Mouse (Mus musculus): Measurements from ENCODE around the gene Creld2. TPM values are rescaled to one million over a fixed set of nuclear protein-coding genes. Genes with fewer than 3 reads are reported as not detected.

Creld2 gene
- total and polyA plus RNA-seq, 2 experiments, result 32.6 to 51.4 TPM

- Histone ChIP-seq H3K4me3 (ENCODE audit: insufficient read depth, low read depth, low read length) (no peak overlapping the region), H3K79me2 (ENCODE audit: control insufficient read depth, insufficient read depth, low read length) (no peaks in the 10 kb centered on the region), H3K27me3 (ENCODE audit: control insufficient read depth, insufficient read depth, low read length) (no peaks in the 10 kb centered on the region), H3K36me3 (ENCODE audit: control insufficient read depth, insufficient read depth, low read length) (no peaks in the 10 kb centered on the region), H3K9ac (ENCODE audit: low read depth, low read length) (no peak overlapping the region), H3K4me1 (ENCODE audit: control insufficient read depth, insufficient read depth, low read length) (peaks cover 7% of the 10 kb centered on the region), H3K27ac (replicated peaks; ENCODE audit: insufficient read depth, low read depth, low read length) (no peak overlapping the region)
- DNase-seq (ENCODE audit: extremely low read depth, low read depth, low spot score), result no peak
- no peak for TF ChIP-seq POLR2A (IDR thresholded peaks at IDR 0.05; ENCODE audit: extremely low read depth, insufficient read depth, low read length)
- TF ChIP-seq CTCF (IDR thresholded peaks at IDR 0.05; ENCODE audit: low read depth, low read length), result no peak
- WGBS, result 97% methylated on average over 7 of the region's 7 CpGs
Observed at GRCm38 (mm10) chr15:88844966-88845365, 25.5 kb downstream of the Creld2 start.

DNA sequence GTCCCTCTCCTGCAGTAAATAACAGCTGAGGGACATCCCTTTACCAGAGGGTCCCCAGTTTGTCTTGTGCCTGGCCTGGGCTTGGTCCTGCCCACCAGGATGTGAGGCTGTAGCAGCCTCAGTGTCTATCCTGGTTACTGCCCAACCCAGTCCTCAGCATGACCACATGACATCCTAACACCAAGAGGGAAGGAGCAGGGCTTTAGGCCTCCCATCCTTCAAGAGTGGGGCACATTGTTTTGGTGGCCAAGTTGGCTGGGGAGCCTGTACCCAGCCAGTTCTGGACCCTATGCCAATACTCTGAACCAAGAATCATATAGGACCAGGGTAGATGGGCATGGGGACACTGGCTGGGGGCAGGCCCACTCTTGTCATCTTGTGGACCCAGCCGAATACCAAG, 29.2 kb downstream of the Creld2 start:
- peaks cover 35% of the 10 kb centered on the region for H3K4me1 ChIP-seq (ENCODE audit: control insufficient read depth, insufficient read depth, low read length)
- no peak overlapping the region for H3K4me3 ChIP-seq (ENCODE audit: insufficient read depth, low read depth, low read length)
- H3K27ac ChIP-seq (replicated peaks; ENCODE audit: insufficient read depth, low read depth, low read length), result no peak overlapping the region
- no peaks in the 10 kb centered on the region for H3K79me2 ChIP-seq (ENCODE audit: control insufficient read depth, insufficient read depth, low read length)
- no peaks in the 10 kb centered on the region for H3K27me3 ChIP-seq (ENCODE audit: control insufficient read depth, insufficient read depth, low read length)
- TF ChIP-seq CTCF (IDR thresholded peaks at IDR 0.05; ENCODE audit: low read depth, low read length), result no peak
- no peak for TF ChIP-seq POLR2A (IDR thresholded peaks at IDR 0.05; ENCODE audit: extremely low read depth, insufficient read depth, low read length)
- H3K36me3 ChIP-seq (ENCODE audit: control insufficient read depth, insufficient read depth, low read length), result no peaks in the 10 kb centered on the region
- 100% methylated on average over 1 of the region's 1 CpGs for WGBS
- DNase-seq (ENCODE audit: extremely low read depth, low read depth, low spot score), result no peak
- H3K9ac ChIP-seq (ENCODE audit: low read depth, low read length), result no peak overlapping the region

- no peak for DNase-seq (ENCODE audit: extremely low read depth, low read depth, low spot score)
- Histone ChIP-seq H3K36me3 (ENCODE audit: control insufficient read depth, insufficient read depth, low read length) (no peaks in the 10 kb centered on the region), H3K27ac (replicated peaks; ENCODE audit: insufficient read depth, low read depth, low read length) (peak overlapping the region; percentile 59), H3K79me2 (ENCODE audit: control insufficient read depth, insufficient read depth, low read length) (no peaks in the 10 kb centered on the region), H3K4me1 (ENCODE audit: control insufficient read depth, insufficient read depth, low read length) (peaks cover 40% of the 10 kb centered on the region), H3K9ac (ENCODE audit: low read depth, low read length) (no peak overlapping the region), H3K4me3 (ENCODE audit: insufficient read depth, low read depth, low read length) (no peak overlapping the region), H3K27me3 (ENCODE audit: control insufficient read depth, insufficient read depth, low read length) (no peaks in the 10 kb centered on the region)
- TF ChIP-seq CTCF (IDR thresholded peaks at IDR 0.05; ENCODE audit: low read depth, low read length) (no peak), POLR2A (IDR thresholded peaks at IDR 0.05; ENCODE audit: extremely low read depth, insufficient read depth, low read length) (no peak)
- 98% methylated on average over 2 of the region's 2 CpGs for WGBS
Observed at GRCm38 (mm10) chr15:88849621-88850020, 30.2 kb downstream of the Creld2 start.

- Histone ChIP-seq H3K9ac (ENCODE audit: low read depth, low read length) (peak overlapping the region; percentile 23), H3K79me2 (ENCODE audit: control insufficient read depth, insufficient read depth, low read length) (no peaks in the 10 kb centered on the region), H3K4me1 (ENCODE audit: control insufficient read depth, insufficient read depth, low read length) (peaks cover 44% of the 10 kb centered on the region), H3K4me3 (ENCODE audit: insufficient read depth, low read depth, low read length) (no peak overlapping the region), H3K36me3 (ENCODE audit: control insufficient read depth, insufficient read depth, low read length) (no peaks in the 10 kb centered on the region), H3K27ac (replicated peaks; ENCODE audit: insufficient read depth, low read depth, low read length) (peak overlapping the region; percentile 69), H3K27me3 (ENCODE audit: control insufficient read depth, insufficient read depth, low read length) (no peaks in the 10 kb centered on the region)
- TF ChIP-seq POLR2A (IDR thresholded peaks at IDR 0.05; ENCODE audit: extremely low read depth, insufficient read depth, low read length) (no peak), CTCF (IDR thresholded peaks at IDR 0.05; ENCODE audit: low read depth, low read length) (no peak)
- 16% methylated on average over 10 of the region's 10 CpGs for WGBS
- peak; percentile 95 for DNase-seq (ENCODE audit: extremely low read depth, low read depth, low spot score)
Observed at GRCm38 (mm10) chr15:88850146-88850826, 30.8 kb downstream of the Creld2 start.

GRCm38 (mm10) chr15:88851076-88851475, 31.6 kb downstream of the Creld2 start:
- 32% methylated on average over 3 of the region's 3 CpGs for WGBS
- Histone ChIP-seq H3K27ac (replicated peaks; ENCODE audit: insufficient read depth, low read depth, low read length) (peak overlapping the region; percentile 69), H3K4me1 (ENCODE audit: control insufficient read depth, insufficient read depth, low read length) (peaks cover 44% of the 10 kb centered on the region), H3K9ac (ENCODE audit: low read depth, low read length) (peak overlapping the region; percentile 40), H3K4me3 (ENCODE audit: insufficient read depth, low read depth, low read length) (no peak overlapping the region), H3K79me2 (ENCODE audit: control insufficient read depth, insufficient read depth, low read length) (no peaks in the 10 kb centered on the region), H3K27me3 (ENCODE audit: control insufficient read depth, insufficient read depth, low read length) (no peaks in the 10 kb centered on the region), H3K36me3 (ENCODE audit: control insufficient read depth, insufficient read depth, low read length) (no peaks in the 10 kb centered on the region)
- DNase-seq (ENCODE audit: extremely low read depth, low read depth, low spot score), result no peak
- TF ChIP-seq CTCF (IDR thresholded peaks at IDR 0.05; ENCODE audit: low read depth, low read length), result no peak
- TF ChIP-seq POLR2A (IDR thresholded peaks at IDR 0.05; ENCODE audit: extremely low read depth, insufficient read depth, low read length), result no peak

GRCm38 (mm10) chr15:88851507-88852149, 32.2 kb downstream of the Creld2 start:
- H3K27ac ChIP-seq (replicated peaks; ENCODE audit: insufficient read depth, low read depth, low read length), result peak overlapping the region; percentile 69
- DNase-seq (ENCODE audit: extremely low read depth, low read depth, low spot score), result peak; percentile 95
- TF ChIP-seq POLR2A (IDR thresholded peaks at IDR 0.05; ENCODE audit: extremely low read depth, insufficient read depth, low read length), result no peak
- peak overlapping the region; percentile 40 for H3K9ac ChIP-seq (ENCODE audit: low read depth, low read length)
- H3K79me2 ChIP-seq (ENCODE audit: control insufficient read depth, insufficient read depth, low read length), result no peaks in the 10 kb centered on the region
- H3K4me1 ChIP-seq (ENCODE audit: control insufficient read depth, insufficient read depth, low read length), result peaks cover 44% of the 10 kb centered on the region
- H3K27me3 ChIP-seq (ENCODE audit: control insufficient read depth, insufficient read depth, low read length), result no peaks in the 10 kb centered on the region
- no peaks in the 10 kb centered on the region for H3K36me3 ChIP-seq (ENCODE audit: control insufficient read depth, insufficient read depth, low read length)
- no peak overlapping the region for H3K4me3 ChIP-seq (ENCODE audit: insufficient read depth, low read depth, low read length)
- WGBS, result 25% methylated on average over 10 of the region's 10 CpGs

Measured in liver, adult 2 months (tissue).